ENCODE assay signal across 8 mouse cellular contexts in the genomic region with DNA sequence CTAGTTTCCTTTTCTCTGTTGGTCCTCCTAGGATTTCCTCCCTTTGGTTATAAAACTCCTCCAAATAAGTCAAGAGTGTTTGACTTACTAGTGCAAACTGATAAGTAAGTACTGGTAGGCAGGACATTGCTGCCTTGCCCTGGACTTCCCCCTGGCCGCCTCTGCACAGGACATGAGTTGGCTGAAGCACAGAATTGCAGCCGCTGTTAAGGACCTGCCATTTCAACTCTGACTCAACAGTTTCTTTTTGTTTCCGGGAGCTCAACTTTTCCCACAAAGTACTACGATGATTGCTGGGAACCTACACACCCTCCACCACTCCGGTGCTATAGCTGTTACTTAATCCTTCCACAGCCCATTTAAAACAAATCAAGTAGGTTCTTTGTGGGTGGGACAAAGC. TPM values are rescaled to one million over a fixed set of nuclear protein-coding genes. Genes with fewer than 3 reads are reported as not detected.
DNase-seq lines count a peak whose midpoint lies in the region; ATAC-seq lines count a peak whose summit lies in the region.

No protein-coding gene starts in this region.

- ATAC-seq in stomach, embryonic 16.5 days (ENCODE audit: insufficient read depth, low FRiP score): peak; percentile 83

- H3K27me3 ChIP-seq in stomach, embryonic 16.5 days (ENCODE audit: control insufficient read depth, insufficient read depth, low read length): no peaks in the 10 kb centered on the region

- peak overlapping the region; percentile 60 for H3K27ac ChIP-seq in stomach, embryonic 16.5 days (ENCODE audit: low read length)

- H3K4me2 ChIP-seq in stomach, embryonic 16.5 days (ENCODE audit: low read depth, low read length): no peak overlapping the region

- H3K4me3 ChIP-seq in stomach, embryonic 16.5 days (replicated peaks; ENCODE audit: low read length): no peak overlapping the region

- no peak overlapping the region for H3K9ac ChIP-seq in stomach, embryonic 16.5 days (ENCODE audit: low read length)

- no peaks in the 10 kb centered on the region for H3K4me1 ChIP-seq in stomach, embryonic 16.5 days (ENCODE audit: control insufficient read depth, insufficient read depth, low read length)

- no peaks in the 10 kb centered on the region for H3K9me3 ChIP-seq in stomach, embryonic 16.5 days (replicated peaks; ENCODE audit: control insufficient read depth, low read length)

- 53% methylated on average over 5 of the region's 5 CpGs for WGBS in stomach, embryonic 16.5 days

- H3K36me3 ChIP-seq in stomach, embryonic 16.5 days (ENCODE audit: control insufficient read depth, insufficient read depth, low read length): peaks cover 8% of the 10 kb centered on the region; the same call in 1 of the 2 replicates

- DNase-seq in urinary bladder, postnatal 14 days (ENCODE audit: low spot score): peak; percentile 55
- DNase-seq in urinary bladder, postnatal 4 days (ENCODE audit: low spot score in 2 of 2): no peak
- DNase-seq in heart, adult 8-10 months (ENCODE audit: low spot score): peak; percentile 75
- DNase-seq in liver: peak; percentile 31
- DNase-seq in B cell, adult 2 months: no peak
- DNase-seq in frontal cortex, postnatal 10 days (ENCODE audit: low spot score in 2 of 2): no peak
- no peak for DNase-seq in embryo, embryonic 9.5 days (ENCODE audit: extremely low spot score)

RNA-seq across cellular contexts. Expression of gene Plcg1, which starts 30.8 kb away (rescaled TPM):
- 10 to 100 TPM; 44.8 to 66.1 (median 52.9) TPM for total RNA-seq in heart, adult 8-10 months (2022)
- polyA plus RNA-seq in stomach, embryonic 16.5 days (2015; fragmentation: Nextera tagmentation; extraction: Ambion mirVana): 28.6 and 32.5 TPM in 2 replicates

RNA-seq across cellular contexts. Expression of gene Top1, which starts 54.6 kb away (rescaled TPM):
- 10 to 100 TPM; 39.8 to 46.9 (median 43.0) TPM for total RNA-seq in heart, adult 8-10 months (2022)
- 55.4 and 64.1 TPM in 2 replicates for polyA plus RNA-seq in stomach, embryonic 16.5 days (2015; fragmentation: Nextera tagmentation; extraction: Ambion mirVana)

Comparison
In these comparisons a context has a peak if more than half of its experiments do, and no peak if none do; other contexts are left out.
1. DNase-seq: peak in urinary bladder, postnatal 14 days (single experiment), heart, adult 8-10 months (single experiment) and liver (single experiment); none in urinary bladder, postnatal 4 days (0 of 2), B cell, adult 2 months (0 of 2), frontal cortex, postnatal 10 days (0 of 2) and embryo, embryonic 9.5 days (single experiment).